Mouse (Mus musculus) hindbrain, embryonic 13.5 days (tissue): ENCODE results near the gene Rnf181. TPM values are rescaled to one million over a fixed set of nuclear protein-coding genes. Genes with fewer than 3 reads are reported as not detected.

ENCODE experiments used
- ATAC-seq: fragments of 200-750 bp; cut with Nextera tagmentation; 2 replicates; pipeline ENCODE4 v1.8.0; 2017; ENCODE audit warnings: moderate TSS enrichment; ENCODE audit not compliant: low FRiP score
- H3K27ac ChIP-seq: fragments of 300-500 bp; sonication (generic); 2 replicates; pipeline ENCODE4 v1.5.1; 2015; ENCODE audit warnings: inconsistent platforms, mild to moderate bottlenecking, moderate library complexity
- H3K27me3 ChIP-seq: fragments of 300-500 bp; sonication (generic); 2 replicates; pipeline ENCODE4 v1.6.1; 2015; ENCODE audit warnings: mild to moderate bottlenecking, inconsistent platforms
- H3K36me3 ChIP-seq: fragments of 300-500 bp; sonication (generic); 2 replicates; pipeline ENCODE4 v1.6.1; 2015; ENCODE audit warnings: mild to moderate bottlenecking, inconsistent platforms
- H3K4me1 ChIP-seq: fragments of 300-500 bp; sonication (generic); replicated peaks from 2 replicates; pipeline ENCODE4 v1.6.1; 2015; ENCODE audit warnings: inconsistent platforms
- H3K4me2 ChIP-seq: fragments of 300-500 bp; sonication (generic); 2 replicates; pipeline ENCODE4 v1.6.1; 2015; ENCODE audit warnings: inconsistent platforms, mild to moderate bottlenecking, moderate library complexity
- H3K4me3 ChIP-seq: fragments of 300-500 bp; sonication (generic); 2 replicates; pipeline ENCODE4 v1.5.1; 2015; ENCODE audit warnings: mild to moderate bottlenecking, inconsistent platforms
- H3K9ac ChIP-seq: fragments of 300-500 bp; sonication (generic); 2 replicates; pipeline ENCODE4 v1.6.1; 2015; ENCODE audit warnings: mild to moderate bottlenecking, inconsistent platforms
- H3K9me3 ChIP-seq: fragments of 300-500 bp; sonication (generic); 2 replicates; pipeline ENCODE4 v1.6.1; 2016; ENCODE audit warnings: inconsistent platforms
- WGBS: fragments of 180-500 bp; shearing (Covaris S2); methylation state at CpG from one replicate; pipeline ENCODE4 v1.1.7; 2015; 5-methylcytosine and 5-hydroxymethylcytosine counted together
- polyA plus RNA-seq: library from polyadenylated mRNA; unstranded; fragments of >200 nt; fragmentation: Nextera tagmentation; extraction: Ambion mirVana; gene quantifications from 2 replicates; pipeline ENCODE4 v1.2.1, GENCODE M21; 2015

The Rnf181 gene
- polyA plus RNA-seq, 1 experiment from 2014 or later = 141 TPM

- WGBS = under 1% methylated on average over 69 of the region's 71 CpGs
Observed at GRCm38 (mm10) chr6:72355066-72355911, 11.5 kb downstream of the Rnf181 start, which contains the start of gene Tmem150a. Gene Tmem150a (plus strand): TSS chr6:72355447.

GRCm38 (mm10) chr6:72354025-72354424 lies 12.7 kb downstream of the Rnf181 start:
- Histone ChIP-seq H3K27ac (no peak overlapping the region), H3K36me3 (peaks cover 44% of the 10 kb centered on the region), H3K9ac (no peak overlapping the region), H3K4me1 (peaks cover 44% of the 10 kb centered on the region), H3K27me3 (no peaks in the 10 kb centered on the region), H3K9me3 (no peaks in the 10 kb centered on the region), H3K4me3 (no peak overlapping the region), H3K4me2 (no peak overlapping the region)
- 81% methylated on average over 1 of the region's 1 CpGs for WGBS
- no peak for ATAC-seq

More at GRCm38 (mm10) chr6:72355066-72355911, 11.5 kb downstream of the Rnf181 start, which contains the start of gene Tmem150a:
- ATAC-seq = peak; percentile 85
- Histone ChIP-seq H3K4me2 (peak within 1 kb of the TSS; percentile 95), H3K36me3 (peaks cover 42% of the 10 kb centered on the region), H3K4me3 (peak within 1 kb of the TSS; percentile 65), H3K27me3 (no peaks in the 10 kb centered on the region), H3K4me1 (peaks cover 45% of the 10 kb centered on the region), H3K9ac (peak within 1 kb of the TSS; percentile 84), H3K9me3 (no peaks in the 10 kb centered on the region), H3K27ac (peak within 1 kb of the TSS; percentile 75)

- H3K27ac ChIP-seq = no peak overlapping the region
- WGBS = 77% methylated on average over 5 of the region's 5 CpGs
- ATAC-seq = no peak
- H3K9me3 ChIP-seq = no peaks in the 10 kb centered on the region
- no peak overlapping the region for H3K4me2 ChIP-seq
- H3K9ac ChIP-seq = no peak overlapping the region
- peaks cover 56% of the 10 kb centered on the region for H3K4me1 ChIP-seq
- no peaks in the 10 kb centered on the region for H3K27me3 ChIP-seq
- peaks cover 39% of the 10 kb centered on the region for H3K36me3 ChIP-seq
- no peak overlapping the region for H3K4me3 ChIP-seq
Observed at GRCm38 (mm10) chr6:72352636-72353405, 13.9 kb downstream of the Rnf181 start.

- H3K27ac ChIP-seq = no peak overlapping the region
- H3K4me1 ChIP-seq = peaks cover 52% of the 10 kb centered on the region
- ATAC-seq = no peak
- 93% methylated on average over 2 of the region's 2 CpGs for whole genome bisulfite sequencing
- H3K36me3 ChIP-seq = peaks cover 30% of the 10 kb centered on the region
- no peaks in the 10 kb centered on the region for H3K27me3 ChIP-seq
- no peak overlapping the region for H3K4me3 ChIP-seq
- no peak overlapping the region for H3K4me2 ChIP-seq
- H3K9ac ChIP-seq = no peak overlapping the region
- no peaks in the 10 kb centered on the region for H3K9me3 ChIP-seq
Observed at GRCm38 (mm10) chr6:72350214-72350613, 16.5 kb downstream of the Rnf181 start.

- ATAC-seq = no peak
- Histone ChIP-seq H3K27me3 (no peaks in the 10 kb centered on the region), H3K9me3 (no peaks in the 10 kb centered on the region), H3K36me3 (peaks cover 30% of the 10 kb centered on the region), H3K4me1 (peaks cover 51% of the 10 kb centered on the region), H3K9ac (peak overlapping the region; percentile 94), H3K4me2 (peak overlapping the region; percentile 90), H3K4me3 (peak overlapping the region; percentile 91), H3K27ac (no peak overlapping the region)
- 83% methylated on average over 10 of the region's 10 CpGs for WGBS
Observed at GRCm38 (mm10) chr6:72348411-72348810, 18.3 kb downstream of the Rnf181 start.

- H3K36me3 ChIP-seq = peaks cover 30% of the 10 kb centered on the region
- H3K9me3 ChIP-seq = no peaks in the 10 kb centered on the region
- peaks cover 52% of the 10 kb centered on the region for H3K4me1 ChIP-seq
- peak within 1 kb of the TSS; percentile 91 for H3K27ac ChIP-seq
- H3K4me3 ChIP-seq = peak within 1 kb of the TSS; percentile 91
- H3K27me3 ChIP-seq = no peaks in the 10 kb centered on the region
- peak within 1 kb of the TSS; percentile 94 for H3K9ac ChIP-seq
- WGBS = under 1% methylated on average over 69 of the region's 72 CpGs
- peak; percentile 74 for ATAC-seq
- H3K4me2 ChIP-seq = peak within 1 kb of the TSS; percentile 90
Observed at GRCm38 (mm10) chr6:72347166-72347941, 19.4 kb downstream of the Rnf181 start, which contains the start of gene 0610030E20Rik. Gene 0610030E20Rik (plus strand): TSS chr6:72347317.

- Histone ChIP-seq H3K9me3 (no peaks in the 10 kb centered on the region), H3K36me3 (peaks cover 29% of the 10 kb centered on the region), H3K4me2 (peak overlapping the region; percentile 90), H3K27me3 (no peaks in the 10 kb centered on the region), H3K27ac (no peak overlapping the region), H3K4me3 (no peak overlapping the region), H3K9ac (no peak overlapping the region), H3K4me1 (peaks cover 47% of the 10 kb centered on the region)
- ATAC-seq = no peak
- WGBS = 85% methylated on average over 4 of the region's 4 CpGs
Observed at GRCm38 (mm10) chr6:72346261-72346660, 20.5 kb downstream of the Rnf181 start.

- ATAC-seq = no peak
- Histone ChIP-seq H3K27ac (peak overlapping the region; percentile 55; the same call in 1 of the 2 replicates), H3K9me3 (no peaks in the 10 kb centered on the region), H3K4me1 (peaks cover 44% of the 10 kb centered on the region), H3K27me3 (no peaks in the 10 kb centered on the region), H3K36me3 (peaks cover 23% of the 10 kb centered on the region), H3K4me3 (peak overlapping the region; percentile 79; the same call in 1 of the 2 replicates), H3K4me2 (peak overlapping the region; percentile 91), H3K9ac (peak overlapping the region; percentile 90)
- 53% methylated on average over 6 of the region's 6 CpGs for WGBS
Observed at GRCm38 (mm10) chr6:72345633-72346032, 21.1 kb downstream of the Rnf181 start.

- Histone ChIP-seq H3K4me2 (peak within 1 kb of the TSS; percentile 91), H3K9me3 (no peaks in the 10 kb centered on the region), H3K9ac (peak within 1 kb of the TSS; percentile 90), H3K36me3 (peaks cover 20% of the 10 kb centered on the region), H3K4me1 (peaks cover 44% of the 10 kb centered on the region), H3K27ac (peak within 1 kb of the TSS; percentile 83), H3K27me3 (no peaks in the 10 kb centered on the region), H3K4me3 (peak within 1 kb of the TSS; percentile 79)
- ATAC-seq = peak; percentile 84
- under 1% methylated on average over 30 of the region's 30 CpGs for WGBS
Observed at GRCm38 (mm10) chr6:72345074-72345567, 21.6 kb downstream of the Rnf181 start, which contains the start of gene Usp39. Gene Usp39 (minus strand): TSS chr6:72345184.

- peak; percentile 37; the same call in 1 of the 2 replicates for ATAC-seq
- peak overlapping the region; percentile 83 for H3K27ac ChIP-seq
- no peaks in the 10 kb centered on the region for H3K27me3 ChIP-seq
- H3K4me3 ChIP-seq = peak overlapping the region; percentile 79
- peak overlapping the region; percentile 91 for H3K4me2 ChIP-seq
- H3K9me3 ChIP-seq = no peaks in the 10 kb centered on the region
- H3K9ac ChIP-seq = peak overlapping the region; percentile 90
- H3K36me3 ChIP-seq = peaks cover 18% of the 10 kb centered on the region
- H3K4me1 ChIP-seq = peaks cover 44% of the 10 kb centered on the region
- WGBS = under 1% methylated on average over 40 of the region's 42 CpGs
Observed at GRCm38 (mm10) chr6:72344396-72345073, 22.2 kb downstream of the Rnf181 start.

GRCm38 (mm10) chr6:72340481-72340880 lies 26.3 kb downstream of the Rnf181 start:
- no peak for ATAC-seq
- no peak overlapping the region for H3K9ac ChIP-seq
- no peaks in the 10 kb centered on the region for H3K27me3 ChIP-seq
- peaks cover 16% of the 10 kb centered on the region for H3K4me1 ChIP-seq
- peaks cover 44% of the 10 kb centered on the region for H3K36me3 ChIP-seq
- H3K27ac ChIP-seq = no peak overlapping the region
- WGBS = 62% methylated on average over 2 of the region's 2 CpGs
- no peak overlapping the region for H3K4me3 ChIP-seq
- H3K9me3 ChIP-seq = no peaks in the 10 kb centered on the region
- H3K4me2 ChIP-seq = no peak overlapping the region
